Mouse (Mus musculus) heart, embryonic 10.5 days (tissue): ENCODE measurements around the gene Cd47. TPM values are rescaled to one million over a fixed set of nuclear protein-coding genes. Genes with fewer than 3 reads are reported as not detected.

ENCODE experiments used
- DNase-seq: peaks from one replicate; pipeline ENCODE4 v3.0.0-alpha.2; 2017; ENCODE audit warnings: low spot score
- H3K27ac ChIP-seq: fragments of 300-500 bp; sonication (generic); 2 replicates; pipeline ENCODE4 v1.5.1; 2016; ENCODE audit warnings: mild to moderate bottlenecking
- H3K27me3 ChIP-seq: fragments of 300-500 bp; sonication (generic); 2 replicates; pipeline ENCODE4 v1.6.1; 2016; ENCODE audit warnings: mild to moderate bottlenecking; ENCODE audit not compliant: poor library complexity, insufficient read depth, severe bottlenecking
- H3K36me3 ChIP-seq: fragments of 300-500 bp; sonication (generic); 2 replicates; pipeline ENCODE4 v1.6.1; 2016; ENCODE audit warnings: mild to moderate bottlenecking, moderate library complexity
- H3K4me1 ChIP-seq: fragments of 300-500 bp; sonication (generic); 2 replicates; pipeline ENCODE4 v1.6.1; 2016; ENCODE audit warnings: mild to moderate bottlenecking
- H3K4me3 ChIP-seq: fragments of 300-500 bp; sonication (generic); 2 replicates; pipeline ENCODE4 v1.5.1; 2016; ENCODE audit warnings: mild to moderate bottlenecking, moderate library complexity
- H3K9me3 ChIP-seq: fragments of 300-500 bp; sonication (generic); 2 replicates; pipeline ENCODE4 v1.6.1; 2016; ENCODE audit warnings: mild to moderate bottlenecking, moderate library complexity
- WGBS: fragments of 180-500 bp; shearing (Covaris S2); methylation state at CpG from one replicate; pipeline ENCODE4 v1.1.7; 2016; 5-methylcytosine and 5-hydroxymethylcytosine counted together
- polyA plus RNA-seq: library from polyadenylated mRNA; unstranded; fragments of >200 nt; fragmentation: Nextera tagmentation; extraction: Ambion mirVana; gene quantifications from 2 replicates; pipeline ENCODE4 v1.2.1, GENCODE M21; 2016

The Cd47 gene
- 49.0 and 50.3 TPM in 2 replicates for polyA plus RNA-seq

- no peak within 1 kb of the TSS for H3K4me3 ChIP-seq
- peak; percentile 85 for DNase-seq
- 66% methylated on average over 10 of the region's 10 CpGs for WGBS
Observed at GRCm38 (mm10) chr16:49799597-49800561, at the start of gene Cd47. Gene Cd47 (plus strand): TSS chr16:49800533.

GRCm38 (mm10) chr16:49752906-49753305 is 47.4 kb upstream of the Cd47 start:
- H3K27ac ChIP-seq = no peak overlapping the region
- 0 out of 2 replicates have a peak, but pooled peaks cover 3% of the 10 kb centered on the region for H3K4me1 ChIP-seq
- no peaks in the 10 kb centered on the region for H3K27me3 ChIP-seq
- WGBS = 72% methylated on average over 1 of the region's 1 CpGs
- H3K4me3 ChIP-seq = no peak overlapping the region
- H3K9me3 ChIP-seq = no peaks in the 10 kb centered on the region
- H3K36me3 ChIP-seq = no peaks in the 10 kb centered on the region
- DNase-seq = no peak

More at GRCm38 (mm10) chr16:49799597-49800561, at the start of gene Cd47:
- no peaks in the 10 kb centered on the region for H3K27me3 ChIP-seq
- no peaks in the 10 kb centered on the region for H3K9me3 ChIP-seq
- H3K4me1 ChIP-seq = peaks cover 13% of the 10 kb centered on the region
- no peaks in the 10 kb centered on the region for H3K36me3 ChIP-seq
- peak within 1 kb of the TSS; percentile 49; the same call in 1 of the 2 replicates for H3K27ac ChIP-seq

- Histone ChIP-seq H3K27ac (no peak overlapping the region), H3K4me3 (no peak overlapping the region), H3K9me3 (no peaks in the 10 kb centered on the region), H3K27me3 (no peaks in the 10 kb centered on the region), H3K4me1 (0 out of 2 replicates have a peak, but pooled peaks cover 3% of the 10 kb centered on the region), H3K36me3 (no peaks in the 10 kb centered on the region)
- WGBS = 51% methylated on average over 3 of the region's 3 CpGs
- no peak for DNase-seq
Observed at GRCm38 (mm10) chr16:49753318-49753717, 47.0 kb upstream of the Cd47 start.

- Histone ChIP-seq H3K4me3 (peak overlapping the region; percentile 32; the same call in 1 of the 2 replicates), H3K27ac (peak overlapping the region; percentile 52; the same call in 1 of the 2 replicates), H3K4me1 (peaks cover 19% of the 10 kb centered on the region), H3K27me3 (no peaks in the 10 kb centered on the region), H3K36me3 (no peaks in the 10 kb centered on the region), H3K9me3 (no peaks in the 10 kb centered on the region)
- WGBS = 59% methylated on average over 17 of the region's 17 CpGs
- DNase-seq = no peak
Observed at GRCm38 (mm10) chr16:49760517-49761203, 39.7 kb upstream of the Cd47 start.

GRCm38 (mm10) chr16:49761981-49762380 is 38.4 kb upstream of the Cd47 start:
- Histone ChIP-seq H3K27ac (no peak overlapping the region), H3K9me3 (no peaks in the 10 kb centered on the region), H3K27me3 (no peaks in the 10 kb centered on the region), H3K36me3 (no peaks in the 10 kb centered on the region), H3K4me3 (no peak overlapping the region), H3K4me1 (peaks cover 19% of the 10 kb centered on the region)
- DNase-seq = no peak
- WGBS = 79% methylated on average over 5 of the region's 5 CpGs

GRCm38 (mm10) chr16:49766326-49766725 is 34.0 kb upstream of the Cd47 start:
- H3K9me3 ChIP-seq = no peaks in the 10 kb centered on the region
- H3K27ac ChIP-seq = no peak overlapping the region
- H3K4me3 ChIP-seq = no peak overlapping the region
- no peaks in the 10 kb centered on the region for H3K27me3 ChIP-seq
- DNase-seq = no peak
- no peaks in the 10 kb centered on the region for H3K36me3 ChIP-seq
- H3K4me1 ChIP-seq = peaks cover 9% of the 10 kb centered on the region
- WGBS = 64% methylated on average over 3 of the region's 3 CpGs

- H3K36me3 ChIP-seq = no peaks in the 10 kb centered on the region
- H3K27ac ChIP-seq = no peak overlapping the region
- H3K9me3 ChIP-seq = no peaks in the 10 kb centered on the region
- DNase-seq = no peak
- H3K4me1 ChIP-seq = no peaks in the 10 kb centered on the region
- no peaks in the 10 kb centered on the region for H3K27me3 ChIP-seq
- 80% methylated on average over 4 of the region's 4 CpGs for WGBS
- H3K4me3 ChIP-seq = no peak overlapping the region
Observed at GRCm38 (mm10) chr16:49768491-49769031, 31.8 kb upstream of the Cd47 start.

- Histone ChIP-seq H3K4me3 (no peak overlapping the region), H3K27me3 (no peaks in the 10 kb centered on the region), H3K27ac (no peak overlapping the region), H3K9me3 (no peaks in the 10 kb centered on the region), H3K36me3 (no peaks in the 10 kb centered on the region), H3K4me1 (no peaks in the 10 kb centered on the region)
- WGBS = 52% methylated on average over 2 of the region's 2 CpGs
- DNase-seq = peak; percentile 84
Observed at GRCm38 (mm10) chr16:49769831-49770261, 30.5 kb upstream of the Cd47 start.

- Histone ChIP-seq H3K4me1 (no peaks in the 10 kb centered on the region), H3K9me3 (no peaks in the 10 kb centered on the region), H3K4me3 (no peak overlapping the region), H3K27me3 (no peaks in the 10 kb centered on the region), H3K36me3 (no peaks in the 10 kb centered on the region), H3K27ac (no peak overlapping the region)
- 85% methylated on average over 12 of the region's 12 CpGs for WGBS
- no peak for DNase-seq
Observed at GRCm38 (mm10) chr16:49770320-49771189, 29.8 kb upstream of the Cd47 start.

- no peaks in the 10 kb centered on the region for H3K27me3 ChIP-seq
- no peaks in the 10 kb centered on the region for H3K9me3 ChIP-seq
- 74% methylated on average over 7 of the region's 7 CpGs for WGBS
- no peak overlapping the region; the same call in 1 of the 2 replicates for H3K27ac ChIP-seq
- no peak overlapping the region for H3K4me3 ChIP-seq
- DNase-seq = no peak
- H3K36me3 ChIP-seq = no peaks in the 10 kb centered on the region
- H3K4me1 ChIP-seq = no peaks in the 10 kb centered on the region
Observed at GRCm38 (mm10) chr16:49771609-49772396, 28.5 kb upstream of the Cd47 start.

- Histone ChIP-seq H3K4me3 (no peak overlapping the region), H3K4me1 (no peaks in the 10 kb centered on the region)
- 24% methylated on average over 1 of the region's 1 CpGs for WGBS
Observed at GRCm38 (mm10) chr16:49772576-49772975, 27.8 kb upstream of the Cd47 start.

More at GRCm38 (mm10) chr16:49772576-49772975, 27.8 kb upstream of the Cd47 start:
- H3K27ac ChIP-seq = no peak overlapping the region; the same call in 1 of the 2 replicates
- no peak for DNase-seq
- H3K9me3 ChIP-seq = no peaks in the 10 kb centered on the region
- H3K36me3 ChIP-seq = no peaks in the 10 kb centered on the region
- H3K27me3 ChIP-seq = no peaks in the 10 kb centered on the region
